Mouse (Mus musculus) hindbrain, embryonic 12.5 days (tissue): ENCODE measurements around the gene Ppcdc. TPM values are rescaled to one million over a fixed set of nuclear protein-coding genes. Genes with fewer than 3 reads are reported as not detected.
A peak's percentile ranks its signal among the peaks of the same experiment; 100 is the strongest.

Experiments used
- ATAC-seq: fragments of 200-750 bp; cut with Nextera tagmentation; 2 replicates; pipeline ENCODE4 v1.8.0; 2017; ENCODE audit warnings: moderate TSS enrichment; ENCODE audit not compliant: low FRiP score
- H3K27ac ChIP-seq: fragments of 300-500 bp; sonication (generic); 2 replicates; pipeline ENCODE4 v1.5.1; 2016; ENCODE audit warnings: mild to moderate bottlenecking
- H3K27me3 ChIP-seq: fragments of 300-500 bp; sonication (generic); 2 replicates; pipeline ENCODE4 v1.6.1; 2016; ENCODE audit warnings: mild to moderate bottlenecking
- H3K36me3 ChIP-seq: fragments of 300-500 bp; sonication (generic); 2 replicates; pipeline ENCODE4 v1.6.1; 2016; ENCODE audit warnings: mild to moderate bottlenecking
- H3K4me1 ChIP-seq: fragments of 300-500 bp; sonication (generic); 2 replicates; pipeline ENCODE4 v1.6.1; 2016
- H3K4me2 ChIP-seq: fragments of 300-500 bp; sonication (generic); replicated peaks from 2 replicates; pipeline ENCODE4 v1.6.1; 2016; ENCODE audit warnings: mild to moderate bottlenecking
- H3K4me3 ChIP-seq: fragments of 300-500 bp; sonication (generic); 2 replicates; pipeline ENCODE4 v1.5.1; 2016; ENCODE audit warnings: mild to moderate bottlenecking
- H3K9ac ChIP-seq: fragments of 300-500 bp; sonication (generic); 2 replicates; pipeline ENCODE4 v1.6.1; 2016; ENCODE audit warnings: mild to moderate bottlenecking, moderate library complexity
- H3K9me3 ChIP-seq: fragments of 300-500 bp; sonication (generic); replicated peaks from 2 replicates; pipeline ENCODE4 v1.6.1; 2016; ENCODE audit warnings: mild to moderate bottlenecking
- WGBS: fragments of 180-500 bp; shearing (Covaris S2); methylation state at CpG from one replicate; pipeline ENCODE4 v1.1.7; 2016; 5-methylcytosine and 5-hydroxymethylcytosine counted together
- polyA plus RNA-seq: library from polyadenylated mRNA; unstranded; fragments of >200 nt; fragmentation: Nextera tagmentation; extraction: Ambion mirVana; gene quantifications from 2 replicates; pipeline ENCODE4 v1.2.1, GENCODE M21; 2016

Ppcdc gene
- 20.0 and 24.6 TPM in 2 replicates for polyA plus RNA-seq

DNA sequence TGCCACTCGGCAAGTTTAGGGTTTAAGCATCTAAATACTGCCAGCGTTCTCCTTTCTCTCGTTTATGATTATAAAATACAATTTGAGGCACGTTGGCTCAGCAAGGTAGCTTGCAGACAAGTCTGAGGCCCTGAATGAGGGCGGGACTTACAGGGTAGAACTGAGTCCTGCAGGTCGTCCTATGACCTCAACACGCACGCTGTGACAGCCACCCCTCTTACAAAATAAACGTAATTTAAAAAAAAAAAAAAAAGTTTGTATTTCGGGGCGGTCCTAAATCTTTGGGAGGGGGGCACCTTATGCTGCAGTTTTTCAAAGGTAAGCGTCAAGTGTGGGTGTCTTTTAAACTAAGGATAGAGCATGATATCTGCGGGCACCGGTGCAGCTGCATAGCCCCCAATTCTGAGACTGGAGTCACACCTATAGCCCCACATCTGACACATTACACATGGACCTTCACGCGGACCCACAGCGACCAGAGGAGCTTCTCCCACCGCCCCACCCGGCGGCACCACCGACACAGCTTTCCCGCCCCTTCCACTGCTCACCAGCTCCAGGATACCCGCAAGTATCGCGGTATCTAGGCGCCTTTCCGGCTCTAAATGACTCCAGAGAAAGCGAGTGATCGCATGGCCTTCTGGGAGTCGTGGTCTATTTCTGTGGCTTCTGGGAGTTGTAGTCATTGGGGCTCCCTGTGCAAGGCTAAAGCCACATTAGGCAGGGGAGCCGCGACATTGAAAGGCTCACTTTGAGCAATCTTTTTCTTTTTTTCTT, at the start of gene Ppcdc:
Gene Ppcdc (minus strand): TSS at position 603 of the 774 bp plus-strand sequence.
- peak within 1 kb of the TSS; percentile 60; the same call in 1 of the 2 replicates for H3K27ac ChIP-seq
- 4% methylated on average over 32 of the region's 32 CpGs for WGBS
- no peaks in the 10 kb centered on the region for H3K27me3 ChIP-seq

DNA sequence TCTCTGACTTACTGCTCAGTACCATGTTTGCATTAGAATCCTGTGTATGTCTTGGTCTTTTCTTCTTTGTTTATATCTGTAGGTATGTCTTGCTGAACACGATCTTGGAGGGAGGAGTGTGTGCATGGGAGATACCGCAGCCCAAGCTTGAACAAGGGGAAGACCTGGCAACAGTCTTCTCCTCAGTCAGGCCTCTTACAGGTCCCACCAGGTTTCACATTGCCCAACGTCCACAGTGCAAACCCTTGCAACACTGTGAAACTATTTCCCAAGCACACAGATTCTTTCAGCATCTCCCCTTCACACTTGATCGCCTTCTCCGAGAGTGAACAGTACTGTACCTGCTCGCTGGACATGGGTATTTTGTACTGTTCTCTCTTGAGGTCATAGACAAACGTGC, 47.9 kb upstream of the Ppcdc start:
- Histone ChIP-seq H3K27me3 (peaks cover 7% of the 10 kb centered on the region), H3K4me1 (no peaks in the 10 kb centered on the region), H3K27ac (no peak overlapping the region), H3K36me3 (no peaks in the 10 kb centered on the region), H3K4me2 (no peak overlapping the region), H3K4me3 (no peak overlapping the region), H3K9me3 (no peaks in the 10 kb centered on the region), H3K9ac (no peak overlapping the region)
- 75% methylated on average over 7 of the region's 7 CpGs for WGBS
- ATAC-seq = no peak

More for the DNA sequence above, at the start of gene Ppcdc:
- peak; percentile 94 for ATAC-seq
- Histone ChIP-seq H3K9ac (peak within 1 kb of the TSS; percentile 63), H3K36me3 (peaks cover 15% of the 10 kb centered on the region), H3K9me3 (no peaks in the 10 kb centered on the region), H3K4me1 (peaks cover 5% of the 10 kb centered on the region), H3K4me3 (peak within 1 kb of the TSS; percentile 47), H3K4me2 (peak within 1 kb of the TSS; percentile 58)

DNA sequence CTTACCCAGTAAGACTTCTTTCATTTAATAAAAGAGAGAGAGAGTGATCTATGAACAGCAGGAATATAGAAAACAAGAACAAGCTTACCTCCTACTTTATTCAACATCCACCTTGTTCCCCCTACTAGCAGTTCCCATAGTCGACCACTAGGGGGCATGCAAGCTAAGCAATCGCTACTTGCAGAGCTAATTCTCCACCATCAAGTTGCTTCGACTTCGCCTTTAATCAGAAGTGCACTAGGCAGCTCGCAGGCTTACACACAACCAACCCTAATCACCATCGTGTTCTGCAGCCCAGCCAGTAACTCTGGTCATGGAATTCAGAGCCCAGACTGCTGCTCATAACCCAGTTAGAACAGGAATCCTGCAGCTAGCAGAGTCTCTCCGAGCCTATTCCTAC, 45.9 kb upstream of the Ppcdc start:
- Histone ChIP-seq H3K4me2 (no peak overlapping the region), H3K27me3 (peaks cover 7% of the 10 kb centered on the region), H3K9ac (no peak overlapping the region), H3K36me3 (no peaks in the 10 kb centered on the region), H3K9me3 (no peaks in the 10 kb centered on the region), H3K27ac (no peak overlapping the region), H3K4me3 (no peak overlapping the region), H3K4me1 (no peaks in the 10 kb centered on the region)
- 0 out of 2 replicates have a peak, but pooled peaks have one; percentile 54 for ATAC-seq
- WGBS = 17% methylated on average over 7 of the region's 7 CpGs

DNA sequence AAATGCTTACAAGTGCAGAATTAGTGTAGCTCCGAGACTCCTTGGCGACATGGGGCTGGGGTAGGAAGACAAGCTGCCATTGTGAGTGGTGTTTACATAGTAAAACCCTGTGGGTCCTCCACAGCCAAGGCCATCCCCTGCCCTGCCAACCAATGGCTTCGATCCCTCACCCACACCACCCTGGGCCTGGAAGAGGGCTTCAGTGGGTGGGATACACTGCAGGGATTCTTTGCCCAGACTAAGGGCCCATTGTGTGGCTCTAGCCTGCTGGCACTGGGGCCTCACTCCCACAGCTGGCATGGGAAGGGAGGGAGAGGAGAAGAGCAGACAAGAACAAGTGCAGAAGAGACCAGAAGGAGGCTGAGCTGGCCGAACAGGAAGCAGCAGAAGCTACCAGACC, 29.0 kb upstream of the Ppcdc start:
- Histone ChIP-seq H3K27ac (no peak overlapping the region), H3K36me3 (no peaks in the 10 kb centered on the region), H3K4me1 (peaks cover 24% of the 10 kb centered on the region), H3K4me2 (no peak overlapping the region), H3K9me3 (no peaks in the 10 kb centered on the region), H3K4me3 (no peak overlapping the region), H3K9ac (no peak overlapping the region), H3K27me3 (0 out of 2 replicates have a peak, but pooled peaks cover 3% of the 10 kb centered on the region)
- no peak for ATAC-seq
- 72% methylated on average over 4 of the region's 4 CpGs for WGBS

DNA sequence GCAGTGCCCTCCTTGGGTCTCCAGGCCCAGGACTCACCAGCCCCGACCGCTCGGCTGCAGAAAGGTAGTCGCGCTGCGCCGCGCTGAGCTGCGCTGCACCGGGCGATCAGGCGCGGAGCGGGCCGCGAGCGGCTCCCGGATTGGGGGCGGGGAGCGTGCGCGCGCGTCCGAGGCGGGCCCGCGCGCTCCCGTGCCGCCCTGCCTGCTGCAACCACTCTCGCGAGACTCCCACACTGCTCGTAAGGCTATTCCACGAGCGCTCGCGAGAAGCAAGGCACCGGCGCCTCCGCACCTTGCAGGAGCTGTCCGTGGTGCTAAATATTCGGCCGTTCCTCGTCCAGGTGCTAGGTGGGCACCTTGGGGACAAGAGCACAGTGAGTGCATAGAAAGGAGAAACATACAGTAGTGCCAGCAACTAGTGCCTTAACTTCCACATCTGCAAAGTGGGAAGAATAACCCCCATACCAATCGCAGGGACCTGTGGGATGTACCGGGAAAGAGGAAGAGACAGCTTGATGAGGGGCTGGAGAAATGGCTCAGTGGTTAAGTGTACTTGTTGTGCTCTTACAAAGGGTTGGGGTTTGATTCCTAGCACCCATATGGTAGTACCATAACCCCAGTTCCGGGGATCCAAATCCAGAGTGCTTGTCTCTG, 28.1 kb upstream of the Ppcdc start, which contains the start of gene Scamp5:
Gene Scamp5 (minus strand): TSS at position 165 of the 654 bp plus-strand sequence.
- Histone ChIP-seq H3K27ac (peak within 1 kb of the TSS; percentile 83), H3K4me2 (peak within 1 kb of the TSS; percentile 63), H3K9ac (peak within 1 kb of the TSS; percentile 84), H3K4me1 (peaks cover 24% of the 10 kb centered on the region), H3K27me3 (0 out of 2 replicates have a peak, but pooled peaks cover 3% of the 10 kb centered on the region), H3K4me3 (peak within 1 kb of the TSS; percentile 74), H3K9me3 (no peaks in the 10 kb centered on the region), H3K36me3 (peaks cover 5% of the 10 kb centered on the region; the same call in 1 of the 2 replicates)
- ATAC-seq = peak; percentile 95
- WGBS = 1% methylated on average over 47 of the region's 48 CpGs

DNA sequence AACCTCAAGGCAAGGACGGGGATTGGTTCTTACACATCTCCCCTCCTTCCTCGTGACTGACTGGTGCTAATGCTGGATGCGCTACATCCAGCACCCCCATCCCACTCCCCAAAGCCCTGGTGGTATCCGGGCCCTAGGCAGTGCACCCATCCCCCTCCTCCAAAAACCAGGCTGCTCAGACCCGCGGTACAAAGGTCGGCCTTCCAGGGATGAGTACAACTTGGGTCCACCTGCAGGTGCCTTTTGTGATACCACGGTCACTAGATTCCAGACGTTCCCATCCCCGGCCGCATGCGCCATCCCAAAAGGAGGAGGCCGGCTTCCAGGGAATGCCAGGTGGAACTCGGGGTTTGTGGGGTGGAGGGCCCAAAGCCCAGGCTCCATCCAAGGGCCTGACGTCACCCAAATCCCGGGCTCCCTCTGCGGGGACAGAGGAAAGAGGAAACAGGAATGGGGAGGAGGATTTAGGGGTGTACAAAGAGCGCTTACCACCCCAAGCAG, 27.4 kb upstream of the Ppcdc start:
- Histone ChIP-seq H3K9me3 (no peaks in the 10 kb centered on the region), H3K27me3 (0 out of 2 replicates have a peak, but pooled peaks cover 3% of the 10 kb centered on the region), H3K27ac (peak overlapping the region; percentile 83), H3K4me2 (peak overlapping the region; percentile 63), H3K4me3 (peak overlapping the region; percentile 74), H3K36me3 (peaks cover 6% of the 10 kb centered on the region; the same call in 1 of the 2 replicates), H3K4me1 (peaks cover 24% of the 10 kb centered on the region), H3K9ac (peak overlapping the region; percentile 84)
- ATAC-seq = peak; percentile 73
- WGBS = 1% methylated on average over 18 of the region's 18 CpGs

DNA sequence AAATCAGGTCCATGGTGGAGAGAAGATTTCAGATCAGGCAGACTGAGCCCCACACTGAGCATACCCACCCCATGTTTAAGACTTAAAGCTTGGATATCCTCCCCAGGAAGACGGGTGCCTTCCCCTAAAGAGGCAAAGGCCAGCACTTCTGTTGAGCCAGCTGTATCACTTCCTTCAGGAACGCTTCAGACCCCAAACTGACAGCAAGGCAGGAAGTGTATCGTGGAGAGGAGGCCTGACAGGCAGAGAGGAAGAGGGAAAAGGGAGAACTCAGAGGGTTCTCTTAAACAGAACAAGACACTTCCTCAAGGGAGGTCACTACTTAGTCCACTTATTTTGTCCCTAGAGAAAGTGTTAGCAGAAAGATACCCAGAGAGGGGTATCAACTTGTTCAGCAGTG, 26.2 kb upstream of the Ppcdc start:
- WGBS = 73% methylated on average over 3 of the region's 3 CpGs
- no peaks in the 10 kb centered on the region for H3K9me3 ChIP-seq
- H3K27me3 ChIP-seq = 0 out of 2 replicates have a peak, but pooled peaks cover 3% of the 10 kb centered on the region
- peaks cover 24% of the 10 kb centered on the region for H3K4me1 ChIP-seq
- H3K36me3 ChIP-seq = peaks cover 10% of the 10 kb centered on the region
- no peak overlapping the region for H3K27ac ChIP-seq
- H3K9ac ChIP-seq = no peak overlapping the region
- H3K4me3 ChIP-seq = no peak overlapping the region
- ATAC-seq = no peak
- peak overlapping the region; percentile 63 for H3K4me2 ChIP-seq

DNA sequence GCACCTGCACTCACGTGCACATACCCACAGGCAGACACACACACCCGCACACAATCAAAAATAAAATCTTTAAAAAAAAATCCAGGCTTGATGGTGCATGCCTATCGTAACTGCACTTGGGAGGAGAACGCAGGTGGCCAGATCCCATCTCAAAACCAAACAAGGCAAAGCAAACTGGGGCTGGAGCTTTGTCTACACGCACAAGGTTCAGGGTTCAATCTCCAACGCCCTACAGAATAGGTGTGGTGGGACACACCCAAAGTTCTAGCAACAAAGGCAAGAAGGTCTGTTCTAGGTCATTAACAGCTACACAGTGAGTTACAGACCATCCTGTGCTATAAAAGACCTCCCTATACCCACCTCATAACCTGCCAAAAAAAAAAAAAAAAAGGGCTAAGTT, 22.9 kb upstream of the Ppcdc start:
- peaks cover 16% of the 10 kb centered on the region for H3K4me1 ChIP-seq
- H3K9ac ChIP-seq = no peak overlapping the region
- H3K27ac ChIP-seq = no peak overlapping the region
- no peaks in the 10 kb centered on the region for H3K27me3 ChIP-seq
- no peak overlapping the region for H3K4me3 ChIP-seq
- 90% methylated on average over 6 of the region's 6 CpGs for WGBS
- H3K4me2 ChIP-seq = no peak overlapping the region
- peaks cover 10% of the 10 kb centered on the region for H3K36me3 ChIP-seq
- H3K9me3 ChIP-seq = no peaks in the 10 kb centered on the region
- ATAC-seq = no peak

DNA sequence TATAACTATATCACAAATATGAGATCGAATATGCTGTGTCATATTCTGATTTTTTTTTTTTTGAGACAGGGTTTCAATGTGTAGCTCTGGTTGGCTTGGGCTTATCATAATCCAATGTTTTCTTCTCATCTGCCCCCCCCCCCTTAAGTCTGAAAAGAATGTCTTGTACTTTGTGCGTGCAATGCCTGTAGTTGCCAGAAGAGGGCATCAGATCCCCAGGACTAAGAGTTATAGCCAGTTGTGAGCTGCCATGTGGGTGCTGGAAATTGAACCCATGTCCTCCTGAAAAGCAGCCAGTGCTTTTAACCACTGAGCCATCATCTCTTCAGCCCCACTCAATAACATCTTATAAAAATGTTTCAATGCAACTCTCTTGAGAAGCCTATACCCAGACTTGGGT, 19.8 kb upstream of the Ppcdc start:
- H3K9me3 ChIP-seq = no peaks in the 10 kb centered on the region
- no peak overlapping the region for H3K4me3 ChIP-seq
- H3K27ac ChIP-seq = no peak overlapping the region
- no peak overlapping the region for H3K9ac ChIP-seq
- peaks cover 10% of the 10 kb centered on the region for H3K36me3 ChIP-seq
- H3K4me1 ChIP-seq = no peaks in the 10 kb centered on the region
- ATAC-seq = no peak
- H3K27me3 ChIP-seq = no peaks in the 10 kb centered on the region
- 96% methylated on average over 2 of the region's 2 CpGs for WGBS
- no peak overlapping the region for H3K4me2 ChIP-seq

DNA sequence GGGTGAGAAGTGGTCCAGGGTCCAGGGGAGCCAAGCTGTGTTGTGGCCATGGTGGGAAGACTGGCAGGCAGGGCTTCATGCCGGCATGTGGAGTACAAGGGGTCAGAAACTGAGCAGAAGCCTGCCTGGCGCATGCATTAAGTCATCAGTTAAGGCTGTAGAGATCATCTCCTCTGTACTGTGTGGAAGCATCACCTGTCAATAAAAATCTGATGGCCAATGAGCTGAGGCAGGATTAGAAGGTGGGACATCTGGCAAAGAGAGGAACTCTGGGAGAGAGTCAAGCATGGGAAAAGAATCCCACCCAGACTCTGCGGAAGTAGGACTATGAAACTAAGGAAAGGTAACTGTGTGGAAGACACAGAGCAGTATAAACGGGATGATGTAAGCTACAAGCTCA, 13.6 kb upstream of the Ppcdc start:
- ATAC-seq = no peak
- no peaks in the 10 kb centered on the region for H3K4me1 ChIP-seq
- no peak overlapping the region for H3K4me3 ChIP-seq
- H3K36me3 ChIP-seq = peaks cover 25% of the 10 kb centered on the region
- no peaks in the 10 kb centered on the region for H3K9me3 ChIP-seq
- WGBS = 85% methylated on average over 4 of the region's 4 CpGs
- no peak overlapping the region for H3K9ac ChIP-seq
- no peak overlapping the region for H3K4me2 ChIP-seq
- no peak overlapping the region for H3K27ac ChIP-seq
- no peaks in the 10 kb centered on the region for H3K27me3 ChIP-seq

DNA sequence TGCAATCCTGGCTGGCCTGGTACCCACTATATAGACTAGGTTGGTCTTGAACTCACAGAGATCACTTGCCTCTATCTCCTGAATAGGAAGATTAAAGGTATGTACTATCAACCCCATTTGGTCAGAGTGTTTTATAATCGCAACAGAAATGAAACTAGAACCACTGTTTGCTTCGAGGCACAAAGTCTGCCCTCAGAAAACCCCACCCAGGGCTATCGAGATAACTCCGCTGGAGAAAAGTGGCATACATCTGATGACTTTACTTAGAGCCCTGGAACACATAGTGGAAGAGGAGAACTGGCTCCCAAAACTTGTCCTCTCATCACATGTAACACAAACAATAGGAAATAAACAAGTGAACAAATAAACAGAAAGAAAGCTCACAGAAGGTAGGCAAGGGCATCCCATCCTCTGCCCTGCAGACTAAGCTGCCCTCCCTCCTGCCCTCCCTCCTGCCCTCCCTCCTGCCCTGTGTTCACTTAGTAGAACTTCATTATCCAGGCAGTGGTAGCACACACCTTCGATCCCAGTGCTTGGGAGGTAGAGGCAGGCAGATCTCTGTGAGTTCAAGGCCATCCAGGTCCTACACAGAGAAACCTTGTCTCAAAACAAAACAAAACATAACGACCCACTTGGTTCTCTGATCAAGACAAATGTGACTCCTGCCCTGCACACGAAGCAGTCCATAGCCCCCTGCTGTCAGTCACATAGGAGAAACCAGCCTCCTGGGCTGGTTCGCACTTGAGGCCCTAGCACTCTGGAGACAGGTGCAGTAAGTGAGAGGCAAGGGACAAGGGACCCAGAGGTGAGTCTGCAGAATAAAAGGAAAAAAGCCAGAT, 12.9 kb upstream of the Ppcdc start:
- 84% methylated on average over 8 of the region's 8 CpGs for WGBS
- Histone ChIP-seq H3K27ac (no peak overlapping the region), H3K9me3 (no peaks in the 10 kb centered on the region), H3K9ac (no peak overlapping the region), H3K4me1 (no peaks in the 10 kb centered on the region), H3K27me3 (no peaks in the 10 kb centered on the region), H3K4me3 (no peak overlapping the region), H3K4me2 (no peak overlapping the region), H3K36me3 (peaks cover 25% of the 10 kb centered on the region)
- ATAC-seq = no peak

DNA sequence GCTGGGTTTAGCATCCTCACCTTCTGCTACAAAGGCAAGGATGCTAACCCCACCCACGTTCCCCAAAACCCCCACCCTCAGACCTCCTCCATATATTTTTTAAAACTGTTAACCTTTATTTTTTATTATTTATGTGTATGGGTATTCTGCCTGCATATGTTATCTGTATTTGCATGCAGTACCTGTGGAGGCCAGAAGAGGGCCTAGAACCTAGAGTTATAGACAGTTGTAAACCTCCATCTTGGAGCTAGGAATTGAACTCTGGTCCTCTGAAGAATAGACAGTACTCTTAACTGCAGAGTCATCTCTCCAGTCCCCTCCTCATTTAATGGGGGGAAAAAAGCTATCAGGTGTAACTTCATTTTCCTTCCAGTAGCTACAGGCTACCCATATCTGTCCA, 9.8 kb upstream of the Ppcdc start:
- ATAC-seq = no peak
- Histone ChIP-seq H3K9me3 (no peaks in the 10 kb centered on the region), H3K27ac (no peak overlapping the region), H3K4me1 (no peaks in the 10 kb centered on the region), H3K27me3 (no peaks in the 10 kb centered on the region), H3K4me2 (no peak overlapping the region), H3K36me3 (peaks cover 50% of the 10 kb centered on the region), H3K9ac (no peak overlapping the region), H3K4me3 (no peak overlapping the region)
- 70% methylated on average over 1 of the region's 1 CpGs for WGBS
